In genomic region chr14:75444486-75445105, GRCm38 (mm10) we compare ENCODE assay signal across 10 mouse cellular contexts. TPM values are rescaled to one million over a fixed set of nuclear protein-coding genes. Genes with fewer than 3 reads are reported as not detected.
DNase-seq lines count a peak whose midpoint lies in the region; ATAC-seq and TF ChIP-seq lines count a peak whose summit lies in the region.
"Had no signal": no experiment of that assay in that cellular context is flagged by ENCODE, and none has a peak within 500 bp of the region (broad histone marks: within the 10 kb centered on the region; RNA-seq: fewer than 3 reads in every experiment).

No protein-coding gene starts in this region.

- WGBS in neural tube, embryonic 12.5 days = 82% methylated on average over 11 of the region's 11 CpGs
- 82% methylated on average over 11 of the region's 11 CpGs for WGBS in limb, embryonic 10.5 days
- 67% methylated on average over 11 of the region's 11 CpGs for whole genome bisulfite sequencing in stomach, postnatal 0 days

- no peak overlapping the region for H3K9ac ChIP-seq in neural tube, embryonic 12.5 days
- no peak overlapping the region for H3K9ac ChIP-seq in stomach, postnatal 0 days (ENCODE audit: low read length)
- H3K9ac ChIP-seq: embryonic facial prominence, embryonic 12.5 days had no signal

- ATAC-seq in neural tube, embryonic 12.5 days (ENCODE audit: low FRiP score, low read depth) = no peak
- ATAC-seq in stomach, postnatal 0 days (ENCODE audit: low FRiP score, low TSS enrichment) = no peak

- H3K27me3 ChIP-seq in neural tube, embryonic 12.5 days (replicated peaks) = no peaks in the 10 kb centered on the region
- no peaks in the 10 kb centered on the region for H3K27me3 ChIP-seq in limb, embryonic 10.5 days (ENCODE audit: low read depth, poor library complexity, severe bottlenecking)
- H3K27me3 ChIP-seq in stomach, postnatal 0 days (ENCODE audit: control insufficient read depth, insufficient read depth, low read length) = no peaks in the 10 kb centered on the region
- H3K27me3 ChIP-seq: embryonic facial prominence, embryonic 12.5 days had no signal

- no peaks in the 10 kb centered on the region for H3K9me3 ChIP-seq in neural tube, embryonic 12.5 days
- no peaks in the 10 kb centered on the region for H3K9me3 ChIP-seq in limb, embryonic 10.5 days (replicated peaks)
- H3K9me3 ChIP-seq in stomach, postnatal 0 days (ENCODE audit: control insufficient read depth, low read length) = no peaks in the 10 kb centered on the region
- H3K9me3 ChIP-seq: embryonic facial prominence, embryonic 12.5 days had no signal

- DNase-seq in adrenal gland, adult (ENCODE audit: inconsistent age in 2 of 2, low spot score in 1 of 2) = peak; percentile 23 to 68
- no peak for DNase-seq in adrenal gland, postnatal 4 days (ENCODE audit: low spot score in 2 of 2)
- DNase-seq in neural tube, embryonic 10.5 days (ENCODE audit: extremely low spot score, low spot score) = no peak
- DNase-seq in limb, embryonic 10.5 days (ENCODE audit: low spot score) = no peak
- peak; percentile 54 for DNase-seq in thymus, postnatal 14 days
- DNase-seq in urinary bladder, postnatal 25 days (ENCODE audit: low spot score) = no peak
- no peak for DNase-seq in stomach, postnatal 0 days (ENCODE audit: low spot score)

- H3K36me3 ChIP-seq in neural tube, embryonic 12.5 days = no peaks in the 10 kb centered on the region
- H3K36me3 ChIP-seq in limb, embryonic 10.5 days = no peaks in the 10 kb centered on the region
- no peaks in the 10 kb centered on the region for H3K36me3 ChIP-seq in stomach, postnatal 0 days (ENCODE audit: control insufficient read depth, insufficient read depth, low read length)
- H3K36me3 ChIP-seq: embryonic facial prominence, embryonic 12.5 days had no signal

- no peak overlapping the region for H3K4me3 ChIP-seq in neural tube, embryonic 12.5 days
- no peak overlapping the region for H3K4me3 ChIP-seq in limb, embryonic 10.5 days
- no peak overlapping the region for H3K4me3 ChIP-seq in stomach, postnatal 0 days (ENCODE audit: low read depth, low read length)

- no peak overlapping the region for H3K27ac ChIP-seq in neural tube, embryonic 12.5 days
- peak overlapping the region; percentile 74 for H3K27ac ChIP-seq in limb, embryonic 10.5 days
- H3K27ac ChIP-seq in stomach, postnatal 0 days (replicated peaks) = no peak overlapping the region
- H3K27ac ChIP-seq: embryonic facial prominence, embryonic 12.5 days had no signal

- 0 out of 2 replicates have a peak overlapping the region, but pooled peaks have one; percentile 61 for H3K4me2 ChIP-seq in neural tube, embryonic 12.5 days (replicated peaks)
- no peak overlapping the region for H3K4me2 ChIP-seq in stomach, postnatal 0 days (replicated peaks; ENCODE audit: low read depth)

- no peak for TF ChIP-seq CTCF in stomach, postnatal 0 days (IDR thresholded peaks at IDR 0.05; ENCODE audit: low read depth)

- peaks cover 12% of the 10 kb centered on the region for H3K4me1 ChIP-seq in neural tube, embryonic 12.5 days
- peaks cover 18% of the 10 kb centered on the region for H3K4me1 ChIP-seq in limb, embryonic 10.5 days
- H3K4me1 ChIP-seq in stomach, postnatal 0 days (replicated peaks; ENCODE audit: control insufficient read depth, insufficient read depth) = no peaks in the 10 kb centered on the region

- TF ChIP-seq EP300 in stomach, postnatal 0 days (optimal IDR thresholded peaks at IDR 0.05) = no peak

RNA-seq across cellular contexts. Expression of gene Siah3, which starts 11.2 kb away (rescaled TPM):
- under 1 TPM; 0.62 to 0.87 TPM for total RNA-seq in adrenal gland, postnatal 4 days (2021)
- polyA plus RNA-seq in neural tube, embryonic 12.5 days (2016; fragmentation: Nextera tagmentation; extraction: Ambion mirVana) = 2.8 and 3.7 TPM in 2 replicates
- polyA plus RNA-seq in limb, embryonic 10.5 days (2016; fragmentation: Nextera tagmentation; extraction: Ambion mirVana) = not detected in 2 replicates
- 0.07 TPM in 1 of 2 replicates, not detected in the other for polyA plus RNA-seq in stomach, postnatal 0 days (2015; fragmentation: Nextera tagmentation; extraction: Ambion mirVana)
- polyA plus RNA-seq: heart, postnatal 0 days had no signal

Comparison
In these comparisons a context has a peak if more than half of its experiments do, and no peak if none do; other contexts are left out.
1. DNase-seq: peak in adrenal gland, adult (2 of 2) and thymus, postnatal 14 days (single experiment); none in adrenal gland, postnatal 4 days (0 of 2), neural tube, embryonic 10.5 days (single experiment), limb, embryonic 10.5 days (single experiment), urinary bladder, postnatal 25 days (single experiment) and stomach, postnatal 0 days (single experiment).